In genomic region chr2:106194369-106195023, GRCm38 (mm10) we compare ENCODE assay signal across 8 mouse cellular contexts.
DNase-seq lines count a peak whose midpoint lies in the region; ATAC-seq and TF ChIP-seq lines count a peak whose summit lies in the region.

No protein-coding gene starts in this region.

- peak; percentile 4 for DNase-seq in thymus, adult 2 months
- no peak for DNase-seq in thymus, adult 18-20 months
- DNase-seq in embryonic facial prominence, embryonic 10.5 days (ENCODE audit: low spot score): peak; percentile 85
- peak; percentile 85 for DNase-seq in kidney, postnatal 0 days (ENCODE audit: low spot score)
- peak; percentile 87 for DNase-seq in neural tube, embryonic 10.5 days (ENCODE audit: extremely low spot score, low spot score)
- peak; percentile 54 for DNase-seq in testis, postnatal 14 days (ENCODE audit: low spot score)

- H3K4me1 ChIP-seq in thymus, adult 2 months (replicated peaks; ENCODE audit: control insufficient read depth, insufficient read depth, low read length): no peaks in the 10 kb centered on the region
- peaks cover 18% of the 10 kb centered on the region for H3K4me1 ChIP-seq in embryonic facial prominence, embryonic 10.5 days
- peaks cover 9% of the 10 kb centered on the region for H3K4me1 ChIP-seq in heart, embryonic 13.5 days
- 0 out of 2 replicates have a peak, but pooled peaks cover 4% of the 10 kb centered on the region for H3K4me1 ChIP-seq in kidney, postnatal 0 days (replicated peaks; ENCODE audit: insufficient read depth, low read length)
- peaks cover 2% of the 10 kb centered on the region; the same call in 1 of the 2 replicates for H3K4me1 ChIP-seq in limb, embryonic 15.5 days

- TF ChIP-seq POLR2A in thymus, adult 2 months (IDR thresholded peaks at IDR 0.05; ENCODE audit: control insufficient read depth, extremely low read depth, insufficient read depth, low read length, poor library complexity): no peak

- no peak overlapping the region for H3K4me3 ChIP-seq in thymus, adult 2 months (ENCODE audit: control insufficient read depth, insufficient read depth, low read length)
- H3K4me3 ChIP-seq in embryonic facial prominence, embryonic 10.5 days: peak overlapping the region; percentile 56
- peak overlapping the region; percentile 45 for H3K4me3 ChIP-seq in heart, embryonic 13.5 days
- H3K4me3 ChIP-seq in kidney, postnatal 0 days (replicated peaks; ENCODE audit: low read depth, low read length): peak overlapping the region; percentile 13; the same call in 1 of the 2 replicates
- H3K4me3 ChIP-seq in limb, embryonic 15.5 days: peak overlapping the region; percentile 29

- no peaks in the 10 kb centered on the region for H3K27me3 ChIP-seq in thymus, adult 2 months (ENCODE audit: control insufficient read depth, insufficient read depth, low read length)
- H3K27me3 ChIP-seq in embryonic facial prominence, embryonic 10.5 days (replicated peaks; ENCODE audit: low read depth, poor library complexity, severe bottlenecking): peaks cover 50% of the 10 kb centered on the region
- peaks cover 48% of the 10 kb centered on the region for H3K27me3 ChIP-seq in heart, embryonic 13.5 days (replicated peaks)
- H3K27me3 ChIP-seq in kidney, postnatal 0 days (ENCODE audit: insufficient read depth, low read length): 0 out of 2 replicates have a peak, but pooled peaks cover 2% of the 10 kb centered on the region
- no peaks in the 10 kb centered on the region for H3K27me3 ChIP-seq in limb, embryonic 15.5 days

- peak overlapping the region; percentile 80 for H3K4me2 ChIP-seq in heart, embryonic 13.5 days
- H3K4me2 ChIP-seq in kidney, postnatal 0 days (ENCODE audit: low read length): peak overlapping the region; percentile 56
- peak overlapping the region; percentile 56 for H3K4me2 ChIP-seq in limb, embryonic 15.5 days

- no peaks in the 10 kb centered on the region for H3K36me3 ChIP-seq in thymus, adult 2 months (ENCODE audit: control insufficient read depth, insufficient read depth, low read length)
- no peaks in the 10 kb centered on the region for H3K36me3 ChIP-seq in embryonic facial prominence, embryonic 10.5 days (replicated peaks)
- no peaks in the 10 kb centered on the region for H3K36me3 ChIP-seq in heart, embryonic 13.5 days
- no peaks in the 10 kb centered on the region for H3K36me3 ChIP-seq in kidney, postnatal 0 days (ENCODE audit: insufficient read depth, low read length)
- H3K36me3 ChIP-seq in limb, embryonic 15.5 days: no peaks in the 10 kb centered on the region

- no peak for ATAC-seq in heart, embryonic 13.5 days (ENCODE audit: extremely low read depth, insufficient number of reproducible peaks, low FRiP score, low TSS enrichment)
- peak; percentile 73; the same call in 1 of the 2 replicates for ATAC-seq in kidney, postnatal 0 days (replicated peaks; ENCODE audit: low FRiP score, low read depth)
- no peak for ATAC-seq in limb, embryonic 15.5 days (ENCODE audit: insufficient number of reproducible peaks, low FRiP score, low TSS enrichment, low read depth)

- H3K9me3 ChIP-seq in embryonic facial prominence, embryonic 10.5 days: no peaks in the 10 kb centered on the region
- H3K9me3 ChIP-seq in heart, embryonic 13.5 days: no peaks in the 10 kb centered on the region
- H3K9me3 ChIP-seq in kidney, postnatal 0 days (replicated peaks; ENCODE audit: low read length): no peaks in the 10 kb centered on the region
- no peaks in the 10 kb centered on the region for H3K9me3 ChIP-seq in limb, embryonic 15.5 days

- TF ChIP-seq CTCF in thymus, adult 2 months (IDR thresholded peaks at IDR 0.05; ENCODE audit: borderline replicate concordance, control insufficient read depth, extremely low read depth, insufficient read depth, low read length, poor library complexity): no peak
- TF ChIP-seq CTCF in kidney, postnatal 0 days (IDR thresholded peaks at IDR 0.05; ENCODE audit: low read depth): peak; percentile 90

- peak overlapping the region; percentile 70 for H3K9ac ChIP-seq in heart, embryonic 13.5 days
- no peak overlapping the region for H3K9ac ChIP-seq in kidney, postnatal 0 days (ENCODE audit: low read depth, low read length)
- H3K9ac ChIP-seq in limb, embryonic 15.5 days: no peak overlapping the region

- 15% methylated on average over 14 of the region's 14 CpGs for WGBS in thymus, adult 2 months
- WGBS in embryonic facial prominence, embryonic 10.5 days: 9% methylated on average over 14 of the region's 14 CpGs
- WGBS in heart, embryonic 13.5 days: 12% methylated on average over 14 of the region's 14 CpGs
- 11% methylated on average over 14 of the region's 14 CpGs for WGBS in kidney, postnatal 0 days
- WGBS in limb, embryonic 15.5 days: 10% methylated on average over 14 of the region's 14 CpGs

- H3K27ac ChIP-seq in thymus, adult 2 months (ENCODE audit: control insufficient read depth, insufficient read depth, low read length): no peak overlapping the region
- H3K27ac ChIP-seq in embryonic facial prominence, embryonic 10.5 days (replicated peaks): peak overlapping the region; percentile 55
- H3K27ac ChIP-seq in heart, embryonic 13.5 days (replicated peaks): no peak overlapping the region
- H3K27ac ChIP-seq in kidney, postnatal 0 days: no peak overlapping the region
- no peak overlapping the region for H3K27ac ChIP-seq in limb, embryonic 15.5 days

Comparison
In these comparisons a context has a peak if more than half of its experiments do, and no peak if none do; other contexts are left out.
1. DNase-seq: peak in thymus, adult 2 months (single experiment), embryonic facial prominence, embryonic 10.5 days (single experiment), kidney, postnatal 0 days (single experiment), neural tube, embryonic 10.5 days (single experiment) and testis, postnatal 14 days (single experiment); none in thymus, adult 18-20 months (0 of 2).
2. Peak in every context shown above with its lines, with median percentiles within 50 percentile points of each other: H3K4me2 ChIP-seq.